Mouse (Mus musculus) small intestine, adult 2 months (tissue): ENCODE measurements around the gene Psmg3. TPM values are rescaled to one million over a fixed set of nuclear protein-coding genes. Genes with fewer than 3 reads are reported as not detected.

ENCODE experiments used
- H3K27ac ChIP-seq: fragments of 200-500 bp; 2 replicates; pipeline ENCODE4 v1.5.1; 2012; ENCODE audit warnings: low read depth, low read length, control low read depth, inconsistent platforms; ENCODE audit not compliant: insufficient read depth
- H3K27me3 ChIP-seq: fragments of 200-500 bp; 2 replicates; pipeline ENCODE4 v1.6.1; 2012; ENCODE audit warnings: mild to moderate bottlenecking, moderate library complexity, low read length, inconsistent platforms; ENCODE audit not compliant: control insufficient read depth, insufficient read depth
- H3K36me3 ChIP-seq: fragments of 200-500 bp; 2 replicates; pipeline ENCODE4 v1.6.1; 2012; ENCODE audit warnings: mild to moderate bottlenecking, low read length, control low read depth, inconsistent platforms; ENCODE audit not compliant: control insufficient read depth, insufficient read depth
- H3K4me1 ChIP-seq: fragments of 200-500 bp; 2 replicates; pipeline ENCODE4 v1.6.1; 2012; ENCODE audit warnings: low read length, inconsistent platforms, mixed read lengths; ENCODE audit not compliant: control insufficient read depth, insufficient read depth, insufficient read length
- H3K4me3 ChIP-seq: fragments of 200-500 bp; 2 replicates; pipeline ENCODE4 v1.5.1; 2012; ENCODE audit warnings: low read depth, mild to moderate bottlenecking, control low read depth, inconsistent platforms, low read length, moderate library complexity
- CTCF ChIP-seq: fragments of 200-500 bp; IDR thresholded peaks from 2 replicates; pipeline ENCODE4 v1.5.1; 2012; ENCODE audit warnings: low read depth, mild to moderate bottlenecking, control low read depth, inconsistent platforms, low read length, moderate library complexity, mixed read lengths; ENCODE audit not compliant: insufficient replicate concordance, insufficient read length; ENCODE audit errors: extremely low read depth
- POLR2A ChIP-seq: fragments of 200-500 bp; IDR thresholded peaks from 2 replicates; pipeline ENCODE4 v1.6.1; 2012; ENCODE audit warnings: low read depth, mild to moderate bottlenecking, control low read depth, inconsistent platforms, low read length, moderate library complexity
- WGBS: fragments of 180-500 bp; shearing (Covaris S2); methylation state at CpG from one replicate; pipeline ENCODE4 v1.1.7; 2018; 5-methylcytosine and 5-hydroxymethylcytosine counted together
- polyA plus RNA-seq: library from polyadenylated mRNA; depleted of rRNA; stranded (reverse); fragments of >200 nt; gene quantifications from 2 replicates; pipeline ENCODE4 v1.2.3, GENCODE M21; 2012; rRNA removed

Psmg3 gene
- 18.2 and 20.9 TPM in 2 replicates for polyA plus RNA-seq

DNA sequence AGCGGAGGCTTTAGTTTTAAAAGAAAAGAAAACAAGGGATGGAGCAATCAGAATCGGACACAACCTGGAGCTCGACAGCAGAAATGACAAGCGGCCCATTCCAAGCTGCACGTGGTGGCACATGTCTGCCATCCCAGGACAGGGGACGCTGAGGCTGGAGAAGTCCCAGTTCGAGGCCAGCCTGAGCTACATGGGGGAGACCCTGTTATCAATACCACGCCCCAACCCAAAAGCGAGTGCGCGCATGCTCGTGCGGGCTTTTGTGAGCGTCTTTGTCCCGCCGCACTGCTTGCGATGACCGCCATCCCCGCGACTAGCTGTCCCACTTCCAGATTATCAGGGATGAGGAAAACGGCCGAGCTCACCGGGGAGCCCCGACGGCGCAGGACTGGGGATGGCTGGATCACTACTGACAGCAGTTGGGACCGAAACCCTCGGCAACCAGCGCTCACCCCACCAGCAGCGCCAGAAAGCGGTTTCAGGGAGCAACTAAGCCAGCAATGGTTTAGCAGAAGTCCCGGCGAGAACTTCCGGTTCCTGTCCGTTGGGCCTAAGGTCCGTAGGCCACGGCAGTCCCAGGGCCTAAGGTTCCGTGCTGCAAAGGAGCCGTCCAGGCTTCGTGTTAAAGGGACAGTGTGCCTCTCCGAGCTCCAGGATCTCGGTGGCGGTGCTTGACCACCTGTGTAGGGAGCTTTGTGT is at the start of gene Psmg3, which contains the start of gene Gm26938:
Psmg3 (minus strand) TSS at position 529 of the 699 bp plus-strand sequence.
Gm26938 (minus strand) TSS at position 51 of the 699 bp plus-strand sequence.
- peak within 1 kb of the TSS; percentile 86 for H3K4me3 ChIP-seq
- peaks cover 11% of the 10 kb centered on the region for H3K36me3 ChIP-seq
- H3K27me3 ChIP-seq, result no peaks in the 10 kb centered on the region
- WGBS, result under 1% methylated on average over 43 of the region's 43 CpGs
- peaks cover 12% of the 10 kb centered on the region for H3K4me1 ChIP-seq
- TF ChIP-seq POLR2A, result peak; percentile 76; the same call in 1 of the 2 replicates
- no peak for TF ChIP-seq CTCF
- peak within 1 kb of the TSS; percentile 14; the same call in 1 of the 2 replicates for H3K27ac ChIP-seq

DNA sequence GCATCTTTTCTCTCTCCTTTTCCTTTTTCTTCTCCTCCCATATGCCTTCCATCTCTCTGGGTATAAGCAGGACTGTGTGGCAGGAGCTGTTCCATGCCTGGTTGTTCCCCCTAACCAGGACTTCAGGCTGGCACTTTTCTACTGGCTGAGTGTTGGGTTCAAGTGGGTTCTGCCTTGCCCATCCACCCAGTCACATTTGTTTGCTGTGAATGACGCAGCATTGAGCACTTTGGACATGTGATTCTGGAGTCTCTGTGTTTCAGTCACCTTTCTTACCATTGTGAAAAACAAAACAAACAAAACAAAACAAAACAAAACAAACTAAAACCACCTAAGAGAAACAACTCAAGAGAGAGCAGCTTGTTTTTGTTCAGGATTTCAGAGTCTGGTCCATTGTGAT is 44.8 kb upstream of the Psmg3 start:
- H3K27ac ChIP-seq, result no peak overlapping the region
- no peak for TF ChIP-seq POLR2A
- TF ChIP-seq CTCF, result no peak
- H3K4me1 ChIP-seq, result no peaks in the 10 kb centered on the region
- no peak overlapping the region for H3K4me3 ChIP-seq
- 83% methylated on average over 1 of the region's 1 CpGs for WGBS
- H3K36me3 ChIP-seq, result no peaks in the 10 kb centered on the region
- no peaks in the 10 kb centered on the region; the same call in 1 of the 2 replicates for H3K27me3 ChIP-seq

DNA sequence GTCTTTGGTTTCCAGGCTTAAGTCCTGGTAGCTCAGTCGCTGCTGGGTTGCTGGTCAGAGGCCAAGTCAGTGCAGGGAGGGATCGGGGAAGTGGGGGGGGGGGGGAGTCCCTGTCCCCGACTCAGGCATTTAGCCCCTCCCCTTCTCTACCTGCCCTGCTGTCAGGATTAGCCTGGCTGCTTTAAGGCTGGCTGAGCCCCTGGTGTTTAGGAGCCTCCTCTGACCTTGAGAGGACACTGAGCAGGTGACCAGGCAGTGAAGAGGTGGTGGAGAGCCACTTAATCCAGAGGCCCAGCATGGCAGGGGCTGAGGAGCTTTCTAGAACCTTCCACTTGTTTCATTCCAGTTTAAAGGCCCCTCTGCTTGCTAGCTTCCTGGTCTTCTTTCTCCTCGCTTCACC is 44.2 kb upstream of the Psmg3 start:
- Histone ChIP-seq H3K4me3 (no peak overlapping the region), H3K4me1 (no peaks in the 10 kb centered on the region), H3K36me3 (no peaks in the 10 kb centered on the region), H3K27me3 (no peaks in the 10 kb centered on the region; the same call in 1 of the 2 replicates), H3K27ac (no peak overlapping the region)
- WGBS, result 23% methylated on average over 4 of the region's 4 CpGs
- TF ChIP-seq CTCF, result no peak
- TF ChIP-seq POLR2A, result no peak

DNA sequence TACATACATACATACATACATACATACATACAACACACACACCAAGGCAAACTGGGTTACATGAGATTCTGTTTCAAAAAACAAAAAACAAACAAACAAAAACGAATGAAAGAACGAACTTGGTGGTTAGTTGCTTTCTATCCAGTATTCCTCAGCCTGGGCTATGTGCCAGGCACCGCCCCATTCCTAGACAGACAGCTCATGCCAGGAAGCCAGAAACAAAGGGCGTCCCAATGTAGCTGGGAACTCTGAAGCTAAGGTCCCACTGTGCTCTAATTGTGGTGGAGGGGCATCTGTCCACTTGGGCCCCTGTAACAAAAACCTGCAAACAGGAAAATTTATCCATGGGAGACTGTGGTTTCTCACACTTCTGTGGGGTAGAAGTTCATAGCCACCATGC is 36.1 kb upstream of the Psmg3 start:
- no peaks in the 10 kb centered on the region for H3K27me3 ChIP-seq
- H3K36me3 ChIP-seq, result no peaks in the 10 kb centered on the region
- TF ChIP-seq POLR2A, result no peak
- no peak for TF ChIP-seq CTCF
- no peak overlapping the region for H3K4me3 ChIP-seq
- no peak overlapping the region for H3K27ac ChIP-seq
- H3K4me1 ChIP-seq, result no peaks in the 10 kb centered on the region
- WGBS, result 11% methylated on average over 4 of the region's 4 CpGs

DNA sequence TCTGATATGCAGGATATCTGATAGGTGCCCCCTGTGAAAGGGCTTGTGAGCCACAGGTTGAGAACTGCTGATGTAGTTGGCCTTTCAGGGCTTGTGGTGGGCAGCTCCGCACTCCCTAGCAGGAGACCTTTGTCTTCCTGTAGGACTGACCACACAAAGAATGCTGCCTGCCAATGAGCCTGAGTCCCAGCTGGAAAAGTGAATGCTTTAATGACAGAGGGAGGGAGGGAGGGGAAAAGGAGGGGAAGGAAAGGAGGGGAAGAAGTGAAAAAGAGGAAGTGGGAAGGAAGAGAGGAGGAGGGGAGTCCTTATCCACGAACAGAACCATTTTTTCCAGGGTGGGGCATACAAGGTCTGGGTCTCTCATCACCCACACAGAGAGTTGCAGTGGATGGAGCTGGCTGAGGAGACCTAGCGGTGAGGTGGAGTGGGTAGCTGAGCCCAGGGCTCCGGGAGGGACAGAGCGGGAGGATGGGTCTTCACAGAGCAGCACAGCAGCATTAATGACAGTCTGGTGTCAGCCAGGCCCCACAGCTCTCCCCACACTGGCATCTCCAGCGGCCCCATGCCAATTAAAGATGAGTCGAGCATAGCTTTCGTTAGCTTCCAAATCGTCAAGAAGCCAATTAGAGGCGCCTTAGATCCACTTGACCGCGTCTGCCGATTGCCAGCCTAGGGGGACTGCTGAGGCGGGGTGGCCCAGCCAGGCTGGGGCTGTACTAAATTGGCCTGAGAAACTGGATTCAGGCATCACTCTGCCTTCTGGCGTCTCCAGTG is 33.8 kb upstream of the Psmg3 start:
- 61% methylated on average over 15 of the region's 15 CpGs for WGBS

DNA sequence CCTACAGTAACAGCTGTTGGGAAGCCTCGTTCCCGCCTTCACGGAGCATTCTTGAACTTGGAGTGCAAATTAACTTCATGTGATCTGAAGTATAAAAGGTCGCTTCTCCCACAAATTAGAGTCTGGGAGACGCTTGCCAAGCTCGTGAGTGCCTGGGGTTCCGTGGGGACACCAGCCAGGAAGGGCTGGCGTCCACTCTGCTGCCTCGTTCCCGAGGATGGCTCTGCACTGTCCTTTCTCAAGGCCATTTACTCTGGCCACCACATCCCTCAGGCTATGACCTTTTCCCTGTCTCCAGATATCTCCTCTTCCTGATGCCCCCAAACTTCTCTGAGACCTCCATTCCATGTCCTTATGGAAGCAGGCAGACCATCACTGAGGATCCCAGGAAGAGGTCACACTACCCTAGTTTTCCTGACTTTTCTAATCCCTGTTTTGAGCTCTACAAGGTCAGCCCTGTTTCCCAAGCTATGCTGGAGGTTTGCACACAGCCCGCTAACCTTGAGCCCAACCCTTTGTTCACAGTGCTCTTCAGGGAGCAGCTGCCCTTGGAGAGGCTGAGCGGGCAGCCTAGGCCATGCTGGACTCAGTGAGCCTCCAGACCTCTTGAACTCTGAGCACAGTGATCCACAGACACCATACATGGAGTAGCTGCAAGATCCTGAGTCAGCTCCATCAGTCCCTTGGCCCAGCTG is 23.1 kb upstream of the Psmg3 start:
- Histone ChIP-seq H3K36me3 (no peaks in the 10 kb centered on the region), H3K4me1 (no peaks in the 10 kb centered on the region), H3K27ac (no peak overlapping the region), H3K27me3 (no peaks in the 10 kb centered on the region), H3K4me3 (no peak overlapping the region)
- no peak for TF ChIP-seq CTCF
- no peak for TF ChIP-seq POLR2A
- 67% methylated on average over 12 of the region's 12 CpGs for WGBS

More for the DNA sequence above, 33.8 kb upstream of the Psmg3 start:
- no peak overlapping the region for H3K4me3 ChIP-seq
- TF ChIP-seq POLR2A, result no peak
- no peaks in the 10 kb centered on the region for H3K27me3 ChIP-seq
- no peaks in the 10 kb centered on the region for H3K4me1 ChIP-seq
- no peak overlapping the region for H3K27ac ChIP-seq
- H3K36me3 ChIP-seq, result no peaks in the 10 kb centered on the region

DNA sequence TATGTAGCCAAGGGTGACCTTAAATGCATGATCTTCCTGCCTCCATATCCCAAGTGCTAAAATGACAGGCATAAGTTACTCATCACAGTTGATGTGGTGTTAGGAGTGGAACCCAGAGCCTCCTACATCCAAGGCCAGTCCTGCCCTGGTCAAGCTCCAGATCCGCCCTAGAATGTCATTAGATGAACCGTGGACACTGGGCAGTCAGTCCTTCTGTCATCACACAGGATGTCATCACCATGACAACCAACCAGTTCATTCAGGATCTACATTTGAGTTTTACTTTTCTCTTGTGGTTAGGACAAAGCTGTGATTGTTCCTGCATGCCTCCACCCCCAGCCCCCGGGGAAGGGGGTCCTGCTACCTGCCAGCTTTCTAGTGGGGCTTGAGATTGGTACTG is 12.5 kb upstream of the Psmg3 start:
- no peaks in the 10 kb centered on the region for H3K27me3 ChIP-seq
- H3K4me3 ChIP-seq, result no peak overlapping the region
- no peaks in the 10 kb centered on the region for H3K36me3 ChIP-seq
- no peak overlapping the region for H3K27ac ChIP-seq
- 43% methylated on average over 3 of the region's 3 CpGs for WGBS
- no peaks in the 10 kb centered on the region for H3K4me1 ChIP-seq
- TF ChIP-seq CTCF (no peak), POLR2A (no peak)
